Mouse (Mus musculus) CH12.LX (cell line): ENCODE measurements around the gene E130114P18Rik. TPM values are rescaled to one million over a fixed set of nuclear protein-coding genes. Genes with fewer than 3 reads are reported as not detected.

Source experiments
- DNase-seq: peaks from one replicate; pipeline ENCODE4 v3.0.0-alpha.2; 2013; ENCODE audit errors: extremely low read depth
- H3K27ac ChIP-seq: 2 replicates; pipeline ENCODE4 v1.5.1; 2012; ENCODE audit warnings: low read depth, mild to moderate bottlenecking, control low read depth, moderate library complexity; ENCODE audit not compliant: insufficient read depth
- H3K27me3 ChIP-seq: replicated peaks from 2 replicates; pipeline ENCODE3; 2012; ENCODE audit warnings: inconsistent platforms
- H3K36me3 ChIP-seq, 2 experiments: replicated peaks in 1 of 2; 2 replicates each; pipeline versions ENCODE3 to v1.6.1; 2012; ENCODE audit warnings: inconsistent platforms in 1 of 2, low read length in 1 of 2, mild to moderate bottlenecking in 1 of 2, mixed read lengths in 1 of 2, moderate library complexity in 1 of 2; ENCODE audit not compliant: control insufficient read depth in 1 of 2, insufficient read depth in 1 of 2
- H3K4me1 ChIP-seq, 2 experiments: 2 replicates each; pipeline ENCODE4 v1.6.1; 2012; ENCODE audit warnings: inconsistent platforms in 1 of 2, moderate library complexity in 1 of 2; ENCODE audit not compliant: insufficient read depth in 2 of 2, control insufficient read depth in 1 of 2
- H3K4me2 ChIP-seq: 2 replicates; pipeline ENCODE4 v1.6.1; 2012; ENCODE audit warnings: low read depth, mild to moderate bottlenecking, control low read depth; ENCODE audit not compliant: poor library complexity, insufficient read depth, severe bottlenecking
- H3K4me3 ChIP-seq, 3 experiments: fragments of 150-350 bp in 1 of 3; sonication (generic) in 1 of 3; replicated peaks in 1 of 3; 2 replicates each; pipeline versions ENCODE3 to v1.5.1; 2011 to 2012; ENCODE audit warnings: low read depth in 2 of 3, low read length in 2 of 3, mild to moderate bottlenecking in 2 of 3, moderate library complexity in 2 of 3, control low read depth in 1 of 3, improper control_type of control experiment in 1 of 3, inconsistent platforms in 1 of 3, mixed read lengths in 1 of 3; ENCODE audit not compliant: poor library complexity in 1 of 3
- H3K79me2 ChIP-seq: replicated peaks from 2 replicates; pipeline ENCODE4 v1.6.1; 2012; ENCODE audit warnings: mild to moderate bottlenecking, moderate library complexity; ENCODE audit not compliant: control insufficient read depth, poor library complexity, insufficient read depth, severe bottlenecking; ENCODE audit errors: extremely low read depth
- H3K9ac ChIP-seq: 2 replicates; pipeline ENCODE4 v1.6.1; 2012; ENCODE audit warnings: low read depth, mild to moderate bottlenecking, control low read depth, moderate library complexity; ENCODE audit not compliant: insufficient read depth
- H3K9me3 ChIP-seq: replicated peaks from 2 replicates; pipeline ENCODE3; 2012; ENCODE audit warnings: low read length, inconsistent platforms, mixed read lengths
- CHD1 ChIP-seq: IDR thresholded peaks from 2 replicates; pipeline ENCODE4 v1.6.1; 2012; ENCODE audit warnings: low read depth, low read length, improper control_type of control experiment, inconsistent platforms
- ELF1 ChIP-seq: IDR thresholded peaks from 2 replicates; pipeline ENCODE4 v1.6.1; 2014; ENCODE audit warnings: low read depth, mild to moderate bottlenecking, inconsistent platforms, low read length, improper control_type of control experiment
- HCFC1 ChIP-seq: IDR thresholded peaks from 2 replicates; pipeline ENCODE4 v1.6.1; 2012; ENCODE audit warnings: low read depth, mild to moderate bottlenecking, inconsistent platforms, low read length, improper control_type of control experiment
- IRF4 ChIP-seq: IDR thresholded peaks from 2 replicates; pipeline ENCODE4 v1.6.1; 2014; ENCODE audit warnings: low read depth, mild to moderate bottlenecking, inconsistent platforms, low read length, improper control_type of control experiment
- JUN ChIP-seq: IDR thresholded peaks from 2 replicates; pipeline ENCODE4 v1.6.1; 2011; ENCODE audit warnings: low read depth, mild to moderate bottlenecking, low read length, improper control_type of control experiment, moderate library complexity; ENCODE audit not compliant: insufficient read depth
- MAFK ChIP-seq: IDR thresholded peaks from 2 replicates; pipeline ENCODE4 v1.6.1; 2011; ENCODE audit warnings: low read length, improper control_type of control experiment; ENCODE audit not compliant: insufficient replicate concordance
- MYC ChIP-seq: IDR thresholded peaks from 2 replicates; pipeline ENCODE4 v1.6.1; 2011; ENCODE audit warnings: low read depth, mild to moderate bottlenecking, improper control_type of control experiment, low read length
- NRF1 ChIP-seq: IDR thresholded peaks from 2 replicates; pipeline ENCODE4 v1.6.1; 2014; ENCODE audit warnings: low read depth, mild to moderate bottlenecking, inconsistent platforms, low read length, improper control_type of control experiment, moderate library complexity
- PAX5 ChIP-seq: IDR thresholded peaks from 2 replicates; pipeline ENCODE4 v1.6.1; 2012; ENCODE audit warnings: low read length, inconsistent platforms, mixed read lengths
- POLR2A ChIP-seq: IDR thresholded peaks from 2 replicates; pipeline ENCODE4 v1.6.1; 2011; ENCODE audit warnings: low read depth, mild to moderate bottlenecking, improper control_type of control experiment, low read length
- SIN3A ChIP-seq: IDR thresholded peaks from 2 replicates; pipeline ENCODE4 v1.6.1; 2012; ENCODE audit warnings: low read length, improper control_type of control experiment, inconsistent platforms
- USF2 ChIP-seq: conservative IDR thresholded peaks from 2 replicates; pipeline ENCODE4 v1.6.1; 2011; ENCODE audit warnings: low read depth, low read length, improper control_type of control experiment
- ZKSCAN1 ChIP-seq: IDR thresholded peaks from 2 replicates; pipeline ENCODE4 v1.6.1; 2012; ENCODE audit warnings: low read depth, inconsistent platforms, low read length, improper control_type of control experiment, borderline replicate concordance
- ZMIZ1 ChIP-seq: IDR thresholded peaks from 2 replicates; pipeline ENCODE4 v1.6.1; 2012; ENCODE audit warnings: low read depth, mild to moderate bottlenecking, inconsistent platforms, low read length, improper control_type of control experiment
- dilution Hi-C: fragments of 300-500 bp; cut with MboI; formaldehyde crosslinking; loops from 2 replicates; pipeline ENCODE4 v1.14.3; 2020; ENCODE audit warnings: low sequenced_read_pairs; ENCODE audit not compliant: extremely low pct_unique_long_range_greater_than_20kb, extremely low pct_ligation_motif_present
- in situ Hi-C: fragments of 300-500 bp; cut with MboI; formaldehyde crosslinking; loops from 3 replicates; pipeline ENCODE4 v1.14.3; 2019; ENCODE audit warnings: low sequenced_read_pairs, low pct_ligation_motif_present, low pct_unique_long_range_greater_than_20kb, mixed read lengths
- polyA plus RNA-seq: library from polyadenylated mRNA; unstranded; fragments of >175 nt; gene quantifications from 2 replicates; pipeline ENCODE4 v1.2.1, GENCODE M21; 2012; ENCODE audit warnings: low read depth; ENCODE audit not compliant: insufficient read length
- total RNA-seq, 2 experiments: library from RNA; depleted of rRNA; stranded (reverse); fragments of 300-350 nt in 1 of 2; fragments of >200 nt in 1 of 2; gene quantifications; 2 replicates each; pipeline ENCODE4 v1.2.3; 2012 to 2014

The E130114P18Rik gene
- total and polyA plus RNA-seq, 3 experiments = not detected

- Histone ChIP-seq H3K79me2 (no peaks in the 10 kb centered on the region), H3K9ac (no peak overlapping the region), H3K36me3 (no peaks in the 10 kb centered on the region), H3K4me3 (no peak overlapping the region), H3K4me2 (no peak overlapping the region), H3K4me1 (no peaks in the 10 kb centered on the region), H3K27me3 (no peaks in the 10 kb centered on the region), H3K9me3 (peaks cover 66% of the 10 kb centered on the region), H3K27ac (no peak overlapping the region)
- in situ Hi-C loops = no loop called here
- TF ChIP-seq JUN = no peak
- TF ChIP-seq HCFC1 = no peak
- no peak for TF ChIP-seq PAX5
- TF ChIP-seq NRF1 = no peak
- dilution Hi-C loops = no loop called here
- DNase-seq = no peak
These were observed 167.8 kb downstream of the E130114P18Rik start for GRCm38 (mm10) chr4:97609831-97610727.

GRCm38 (mm10) chr4:97609329-97609728 is 168.5 kb downstream of the E130114P18Rik start:
- Histone ChIP-seq H3K36me3 (no peaks in the 10 kb centered on the region), H3K9ac (no peak overlapping the region), H3K4me2 (no peak overlapping the region), H3K4me1 (no peaks in the 10 kb centered on the region), H3K27ac (no peak overlapping the region), H3K9me3 (peaks cover 66% of the 10 kb centered on the region), H3K4me3 (no peak overlapping the region), H3K27me3 (no peaks in the 10 kb centered on the region), H3K79me2 (no peaks in the 10 kb centered on the region)
- dilution Hi-C loops = no loop called here
- DNase-seq = no peak
- in situ Hi-C loops = no loop called here
- TF ChIP-seq ELF1 = no peak
- TF ChIP-seq CHD1 = no peak
- TF ChIP-seq ZMIZ1 = no peak
- no peak for TF ChIP-seq POLR2A
- TF ChIP-seq IRF4 = no peak
- no peak for TF ChIP-seq SIN3A
- TF ChIP-seq MAFK = no peak
- TF ChIP-seq MYC = no peak
- TF ChIP-seq USF2 = no peak
- TF ChIP-seq ZKSCAN1 = no peak
- TF ChIP-seq, all 38 proteins: peak for 0
